Mouse (Mus musculus): ENCODE measurements at regions not wholly inside any gene's neighbourhood (a gene's known extent, or its start where the extent isn't known, plus 50 kb on each side); places are given as distances from the start of the nearest gene placed in this dataset.
"Not testable (repeated sequence)": the region's sequence is repeated elsewhere in the genome, so short reads cannot be mapped to it uniquely, and the experiment has no call there.

GRCm38 (mm10) chr13:20039590-20039989, 50.8 kb upstream of the Elmo1 start:
- Histone ChIP-seq H3K4me3 (ENCODE audit: low read depth, low read length) (no peak overlapping the region), H3K4me1 (ENCODE audit: control insufficient read depth, insufficient read depth, low read length) (no peaks in the 10 kb centered on the region), H3K4me2 (ENCODE audit: low read depth) (no peak overlapping the region), H3K36me3 (ENCODE audit: control insufficient read depth, insufficient read depth, low read length) (no peaks in the 10 kb centered on the region), H3K27me3 (ENCODE audit: control insufficient read depth, insufficient read depth, low read length) (no peaks in the 10 kb centered on the region), H3K9me3 (ENCODE audit: control insufficient read depth, low read length) (no peaks in the 10 kb centered on the region), H3K27ac (ENCODE audit: low read depth, low read length) (no peak overlapping the region), H3K9ac (ENCODE audit: low read length) (no peak overlapping the region)
- no peak for ATAC-seq (ENCODE audit: insufficient read depth, low FRiP score, low TSS enrichment)
- WGBS: 87% methylated on average over 7 of the region's 7 CpGs
- DNase-seq (ENCODE audit: low spot score): no peak

- no peaks in the 10 kb centered on the region for H3K36me3 ChIP-seq (ENCODE audit: control insufficient read depth, insufficient read depth, low read length)
- H3K27ac ChIP-seq (ENCODE audit: low read depth, low read length): no peak overlapping the region
- no peak overlapping the region for H3K4me2 ChIP-seq (ENCODE audit: low read depth)
- DNase-seq (ENCODE audit: low spot score) (peak; percentile 37), ATAC-seq (ENCODE audit: insufficient read depth, low FRiP score, low TSS enrichment) (no peak)
- no peaks in the 10 kb centered on the region for H3K4me1 ChIP-seq (ENCODE audit: control insufficient read depth, insufficient read depth, low read length)
- 39% methylated on average over 11 of the region's 11 CpGs for WGBS
- no peaks in the 10 kb centered on the region for H3K27me3 ChIP-seq (ENCODE audit: control insufficient read depth, insufficient read depth, low read length)
- no peak overlapping the region for H3K4me3 ChIP-seq (ENCODE audit: low read depth, low read length)
- H3K9me3 ChIP-seq (ENCODE audit: control insufficient read depth, low read length): no peaks in the 10 kb centered on the region
- no peak overlapping the region for H3K9ac ChIP-seq (ENCODE audit: low read length)
These were observed 51.9 kb upstream of the Elmo1 start for GRCm38 (mm10) chr13:20038463-20038862.

GRCm38 (mm10) chr13:20037436-20037835, 53.0 kb upstream of the Elmo1 start:
- 94% methylated on average over 7 of the region's 7 CpGs for WGBS
- H3K9ac ChIP-seq (ENCODE audit: low read length): no peak overlapping the region
- H3K9me3 ChIP-seq (ENCODE audit: control insufficient read depth, low read length): no peaks in the 10 kb centered on the region
- H3K36me3 ChIP-seq (ENCODE audit: control insufficient read depth, insufficient read depth, low read length): no peaks in the 10 kb centered on the region
- no peaks in the 10 kb centered on the region for H3K27me3 ChIP-seq (ENCODE audit: control insufficient read depth, insufficient read depth, low read length)
- H3K4me3 ChIP-seq (ENCODE audit: low read depth, low read length): no peak overlapping the region
- no peak overlapping the region for H3K27ac ChIP-seq (ENCODE audit: low read depth, low read length)
- no peak for DNase-seq (ENCODE audit: low spot score)
- H3K4me2 ChIP-seq (ENCODE audit: low read depth): no peak overlapping the region
- no peaks in the 10 kb centered on the region for H3K4me1 ChIP-seq (ENCODE audit: control insufficient read depth, insufficient read depth, low read length)
- ATAC-seq (ENCODE audit: insufficient read depth, low FRiP score, low TSS enrichment): no peak

GRCm38 (mm10) chr13:20033937-20034735, 56.3 kb upstream of the Elmo1 start:
- H3K9me3 ChIP-seq (ENCODE audit: control insufficient read depth, low read length): no peaks in the 10 kb centered on the region
- H3K4me1 ChIP-seq (ENCODE audit: control insufficient read depth, insufficient read depth, low read length): no peaks in the 10 kb centered on the region
- H3K4me2 ChIP-seq (ENCODE audit: low read depth): no peak overlapping the region
- ATAC-seq (ENCODE audit: insufficient read depth, low FRiP score, low TSS enrichment): no peak
- no peaks in the 10 kb centered on the region for H3K27me3 ChIP-seq (ENCODE audit: control insufficient read depth, insufficient read depth, low read length)
- no peak overlapping the region for H3K4me3 ChIP-seq (ENCODE audit: low read depth, low read length)
- WGBS: 88% methylated on average over 11 of the region's 11 CpGs
- DNase-seq (ENCODE audit: low spot score): no peak
- no peak overlapping the region for H3K27ac ChIP-seq (ENCODE audit: low read depth, low read length)
- H3K36me3 ChIP-seq (ENCODE audit: control insufficient read depth, insufficient read depth, low read length): no peaks in the 10 kb centered on the region
- no peak overlapping the region for H3K9ac ChIP-seq (ENCODE audit: low read length)

GRCm38 (mm10) chr13:20031660-20032059, 58.7 kb upstream of the Elmo1 start:
- Histone ChIP-seq H3K4me3 (ENCODE audit: low read depth, low read length) (no peak overlapping the region), H3K9me3 (ENCODE audit: control insufficient read depth, low read length) (no peaks in the 10 kb centered on the region), H3K9ac (ENCODE audit: low read length) (no peak overlapping the region), H3K27me3 (ENCODE audit: control insufficient read depth, insufficient read depth, low read length) (no peaks in the 10 kb centered on the region), H3K4me1 (ENCODE audit: control insufficient read depth, insufficient read depth, low read length) (no peaks in the 10 kb centered on the region), H3K36me3 (ENCODE audit: control insufficient read depth, insufficient read depth, low read length) (no peaks in the 10 kb centered on the region), H3K4me2 (ENCODE audit: low read depth) (no peak overlapping the region), H3K27ac (ENCODE audit: low read depth, low read length) (no peak overlapping the region)
- WGBS: 84% methylated on average over 5 of the region's 5 CpGs
- DNase-seq (ENCODE audit: low spot score) (no peak), ATAC-seq (ENCODE audit: insufficient read depth, low FRiP score, low TSS enrichment) (no peak)

GRCm38 (mm10) chr13:20031082-20031481, 59.3 kb upstream of the Elmo1 start:
- no peak overlapping the region for H3K9ac ChIP-seq (ENCODE audit: low read length)
- no peaks in the 10 kb centered on the region for H3K9me3 ChIP-seq (ENCODE audit: control insufficient read depth, low read length)
- no peaks in the 10 kb centered on the region for H3K4me1 ChIP-seq (ENCODE audit: control insufficient read depth, insufficient read depth, low read length)
- H3K27me3 ChIP-seq (ENCODE audit: control insufficient read depth, insufficient read depth, low read length): no peaks in the 10 kb centered on the region
- no peak overlapping the region for H3K4me3 ChIP-seq (ENCODE audit: low read depth, low read length)
- no peak for ATAC-seq (ENCODE audit: insufficient read depth, low FRiP score, low TSS enrichment)
- no peak for DNase-seq (ENCODE audit: low spot score)
- 69% methylated on average over 5 of the region's 5 CpGs for WGBS
- no peak overlapping the region for H3K27ac ChIP-seq (ENCODE audit: low read depth, low read length)
- H3K4me2 ChIP-seq (ENCODE audit: low read depth): no peak overlapping the region
- no peaks in the 10 kb centered on the region for H3K36me3 ChIP-seq (ENCODE audit: control insufficient read depth, insufficient read depth, low read length)

- no peaks in the 10 kb centered on the region for H3K27me3 ChIP-seq (ENCODE audit: control insufficient read depth, insufficient read depth, low read length)
- no peak overlapping the region for H3K4me3 ChIP-seq (ENCODE audit: low read depth, low read length)
- no peaks in the 10 kb centered on the region for H3K9me3 ChIP-seq (ENCODE audit: control insufficient read depth, low read length)
- DNase-seq (ENCODE audit: low spot score): no peak
- H3K9ac ChIP-seq (ENCODE audit: low read length): no peak overlapping the region
- no peak for ATAC-seq (ENCODE audit: insufficient read depth, low FRiP score, low TSS enrichment)
- H3K4me1 ChIP-seq (ENCODE audit: control insufficient read depth, insufficient read depth, low read length): no peaks in the 10 kb centered on the region
- 82% methylated on average over 6 of the region's 6 CpGs for WGBS
- H3K36me3 ChIP-seq (ENCODE audit: control insufficient read depth, insufficient read depth, low read length): no peaks in the 10 kb centered on the region
- H3K4me2 ChIP-seq (ENCODE audit: low read depth): no peak overlapping the region
- no peak overlapping the region for H3K27ac ChIP-seq (ENCODE audit: low read depth, low read length)
These were observed 63.8 kb upstream of the Elmo1 start for GRCm38 (mm10) chr13:20026612-20027011.

- not testable (repeated sequence) for H3K4me3 ChIP-seq (ENCODE audit: low read depth, low read length); ATAC-seq (ENCODE audit: insufficient read depth, low FRiP score, low TSS enrichment)
These were observed 73.9 kb upstream of the Elmo1 start for GRCm38 (mm10) chr13:20016454-20016853.

GRCm38 (mm10) chr13:20012621-20013020, 77.8 kb upstream of the Elmo1 start:
- Histone ChIP-seq H3K4me3 (ENCODE audit: low read depth, low read length) (no peak overlapping the region), H3K9ac (ENCODE audit: low read length) (no peak overlapping the region), H3K4me2 (ENCODE audit: low read depth) (no peak overlapping the region), H3K4me1 (ENCODE audit: control insufficient read depth, insufficient read depth, low read length) (no peaks in the 10 kb centered on the region), H3K36me3 (ENCODE audit: control insufficient read depth, insufficient read depth, low read length) (no peaks in the 10 kb centered on the region), H3K9me3 (ENCODE audit: control insufficient read depth, low read length) (no peaks in the 10 kb centered on the region), H3K27ac (ENCODE audit: low read depth, low read length) (no peak overlapping the region), H3K27me3 (ENCODE audit: control insufficient read depth, insufficient read depth, low read length) (no peaks in the 10 kb centered on the region)
- 72% methylated on average over 3 of the region's 3 CpGs for WGBS
- DNase-seq (ENCODE audit: low spot score) (no peak), ATAC-seq (ENCODE audit: insufficient read depth, low FRiP score, low TSS enrichment) (no peak)

More at GRCm38 (mm10) chr13:20016454-20016853, 73.9 kb upstream of the Elmo1 start:
- H3K27ac ChIP-seq (ENCODE audit: low read depth, low read length); H3K9me3 ChIP-seq (ENCODE audit: control insufficient read depth, low read length); H3K36me3 ChIP-seq (ENCODE audit: control insufficient read depth, insufficient read depth, low read length); H3K4me1 ChIP-seq (ENCODE audit: control insufficient read depth, insufficient read depth, low read length); H3K27me3 ChIP-seq (ENCODE audit: control insufficient read depth, insufficient read depth, low read length); H3K4me2 ChIP-seq (ENCODE audit: low read depth); DNase-seq (ENCODE audit: low spot score); H3K9ac ChIP-seq (ENCODE audit: low read length): not testable (repeated sequence)
- WGBS: 93% methylated on average over 16 of the region's 16 CpGs

Data from neural tube, embryonic 11.5 days (tissue).